Mouse (Mus musculus) c-Kit-positive CD71-negative TER-119-negative erythroid progenitor cells, embryonic 14.5 days (primary cell): ENCODE measurements around the gene Gpr3.

Experiments used
- DNase-seq: peaks from one replicate; pipeline ENCODE4 v3.0.0-alpha.2; 2013; ENCODE audit warnings: low read depth

The Gpr3 gene

GRCm38 (mm10) chr4:133233285-133233976 is 21.1 kb upstream of the Gpr3 start:
- DNase-seq: peak; percentile 50

GRCm38 (mm10) chr4:133229582-133229981 is 17.2 kb upstream of the Gpr3 start:
- DNase-seq: no peak

GRCm38 (mm10) chr4:133227636-133228035 is 15.3 kb upstream of the Gpr3 start:
- no peak for DNase-seq

GRCm38 (mm10) chr4:133226073-133226472 is 13.7 kb upstream of the Gpr3 start:
- no peak for DNase-seq

- DNase-seq: no peak
These were observed 11.5 kb upstream of the Gpr3 start for GRCm38 (mm10) chr4:133223875-133224274.

- no peak for DNase-seq
These were observed 9.4 kb upstream of the Gpr3 start for GRCm38 (mm10) chr4:133221701-133222100.

- no peak for DNase-seq
These were observed 8.3 kb upstream of the Gpr3 start for GRCm38 (mm10) chr4:133220656-133221055.

GRCm38 (mm10) chr4:133218745-133219144 is 6.4 kb upstream of the Gpr3 start:
- DNase-seq: no peak

GRCm38 (mm10) chr4:133217641-133218040 is 5.3 kb upstream of the Gpr3 start:
- peak; percentile 62 for DNase-seq

GRCm38 (mm10) chr4:133213661-133214060 is 1.3 kb upstream of the Gpr3 start:
- DNase-seq: no peak

- DNase-seq: no peak
These were observed 893 bp upstream of the Gpr3 start for GRCm38 (mm10) chr4:133213268-133213590.

GRCm38 (mm10) chr4:133212562-133213267 is 379 bp upstream of the Gpr3 start:
- peak; percentile 66 for DNase-seq

GRCm38 (mm10) chr4:133210788-133211390 is 1.4 kb downstream of the Gpr3 start:
- DNase-seq: no peak

- DNase-seq: no peak
These were observed 2.1 kb downstream of the Gpr3 start for GRCm38 (mm10) chr4:133210023-133210787.

GRCm38 (mm10) chr4:133209366-133209765 is 3.0 kb downstream of the Gpr3 start:
- DNase-seq: no peak

GRCm38 (mm10) chr4:133204379-133204778 is 8.0 kb downstream of the Gpr3 start:
- no peak for DNase-seq

GRCm38 (mm10) chr4:133203591-133203990 is 8.7 kb downstream of the Gpr3 start:
- no peak for DNase-seq

GRCm38 (mm10) chr4:133202254-133202653 is 10.1 kb downstream of the Gpr3 start:
- DNase-seq: no peak

- DNase-seq: no peak
These were observed 11.1 kb downstream of the Gpr3 start for GRCm38 (mm10) chr4:133201006-133201771.

- DNase-seq: no peak
These were observed 12.0 kb downstream of the Gpr3 start for GRCm38 (mm10) chr4:133200343-133200742.

- no peak for DNase-seq
These were observed 12.6 kb downstream of the Gpr3 start for GRCm38 (mm10) chr4:133199743-133200142.
